Mouse (Mus musculus) ES-Bruce4 (cell line): ENCODE data around the gene Ankdd1b. TPM values are rescaled to one million over a fixed set of nuclear protein-coding genes. Genes with fewer than 3 reads are reported as not detected.

Experiments used
- H3K27ac ChIP-seq: 2 replicates; pipeline ENCODE4 v1.5.1; 2012; ENCODE audit warnings: low read length, inconsistent platforms; ENCODE audit not compliant: insufficient read depth
- H3K27me3 ChIP-seq: 2 replicates; pipeline ENCODE4 v1.6.1; 2012; ENCODE audit warnings: mild to moderate bottlenecking, low read length, inconsistent platforms; ENCODE audit not compliant: control insufficient read depth, poor library complexity, insufficient read depth, severe bottlenecking
- H3K36me3 ChIP-seq: 2 replicates; pipeline ENCODE4 v1.6.1; 2012; ENCODE audit warnings: inconsistent platforms, mild to moderate bottlenecking, low read length, moderate library complexity; ENCODE audit not compliant: control insufficient read depth, poor library complexity, insufficient read depth, severe bottlenecking
- H3K4me1 ChIP-seq: one replicate; pipeline ENCODE4 v1.8.1; 2011; ENCODE audit warnings: low read length; ENCODE audit not compliant: control insufficient read depth, insufficient read depth
- H3K4me3 ChIP-seq: 2 replicates; pipeline ENCODE4 v1.5.1; 2011; ENCODE audit warnings: low read depth, mild to moderate bottlenecking, low read length
- H3K9ac ChIP-seq: 2 replicates; pipeline ENCODE4 v1.6.1; 2012; ENCODE audit warnings: low read depth, mild to moderate bottlenecking, inconsistent platforms; ENCODE audit not compliant: poor library complexity, severe bottlenecking
- H3K9me3 ChIP-seq: replicated peaks from 2 replicates; pipeline ENCODE4 v1.6.1; 2012; ENCODE audit warnings: mild to moderate bottlenecking, low read length, inconsistent platforms; ENCODE audit not compliant: control insufficient read depth, poor library complexity, insufficient read depth, severe bottlenecking
- CTCF ChIP-seq: IDR thresholded peaks from one replicate; pipeline ENCODE4 v1.8.1; 2011; ENCODE audit warnings: low read depth, low read length
- EP300 ChIP-seq: IDR thresholded peaks from 2 replicates; pipeline ENCODE4 v1.6.1; 2011; ENCODE audit warnings: low read depth, low read length; ENCODE audit not compliant: insufficient read depth
- POLR2A ChIP-seq: IDR thresholded peaks from one replicate; pipeline ENCODE4 v1.8.1; 2011; ENCODE audit warnings: low read length; ENCODE audit not compliant: insufficient read depth
- polyA plus RNA-seq: library from polyadenylated mRNA; stranded (reverse); fragments of >200 nt; gene quantifications from 2 replicates; pipeline ENCODE4 v1.2.4, GENCODE M21; 2011; ENCODE audit warnings: low read depth; ENCODE audit not compliant: missing spikeins, insufficient read depth, insufficient read length

Gene Ankdd1b
- not detected in 2 replicates for polyA plus RNA-seq

DNA sequence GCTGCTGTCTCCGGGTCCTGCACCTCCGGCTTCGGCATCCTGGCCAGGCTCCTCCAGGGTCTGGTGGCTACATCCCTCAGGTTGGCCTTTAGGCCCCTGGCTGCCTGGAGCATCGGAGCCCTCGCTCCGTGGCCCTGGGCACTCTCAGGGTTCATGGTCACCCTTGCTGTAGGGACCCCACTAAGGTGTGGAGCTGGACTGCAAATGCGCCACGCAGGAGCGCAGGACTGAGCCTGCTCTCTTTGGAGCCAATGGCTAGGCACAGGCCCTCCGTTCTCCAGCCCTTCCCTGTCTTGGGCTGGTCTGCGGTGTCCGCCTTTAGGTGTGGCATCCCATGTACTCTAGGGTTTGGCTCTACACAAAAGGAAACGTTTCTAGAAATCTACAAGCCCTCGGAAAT, at the start of gene Ankdd1b:
Gene Ankdd1b (minus strand): TSS at position 242 of the 400 bp plus-strand sequence.
- Histone ChIP-seq H3K9me3 (no peaks in the 10 kb centered on the region), H3K27me3 (no peaks in the 10 kb centered on the region), H3K36me3 (no peaks in the 10 kb centered on the region), H3K4me3 (no peak within 1 kb of the TSS), H3K27ac (no peak within 1 kb of the TSS), H3K4me1 (no peaks in the 10 kb centered on the region), H3K9ac (no peak within 1 kb of the TSS)
- no peak for TF ChIP-seq EP300
- TF ChIP-seq CTCF: no peak
- TF ChIP-seq POLR2A: no peak

GRCm38 (mm10) chr13:96517335-96517734, 46.3 kb upstream of the Ankdd1b start:
- TF ChIP-seq EP300 (no peak), POLR2A (no peak), CTCF (no peak)
- Histone ChIP-seq H3K36me3 (peaks cover 11% of the 10 kb centered on the region), H3K4me1 (no peaks in the 10 kb centered on the region), H3K27me3 (no peaks in the 10 kb centered on the region), H3K4me3 (no peak overlapping the region), H3K9me3 (no peaks in the 10 kb centered on the region), H3K9ac (no peak overlapping the region), H3K27ac (no peak overlapping the region)

GRCm38 (mm10) chr13:96516249-96516648, 45.3 kb upstream of the Ankdd1b start:
- TF ChIP-seq POLR2A (no peak), CTCF (no peak), EP300 (no peak)
- Histone ChIP-seq H3K9ac (no peak overlapping the region), H3K27me3 (no peaks in the 10 kb centered on the region), H3K4me3 (no peak overlapping the region), H3K27ac (no peak overlapping the region), H3K36me3 (peaks cover 11% of the 10 kb centered on the region), H3K4me1 (no peaks in the 10 kb centered on the region), H3K9me3 (no peaks in the 10 kb centered on the region)

GRCm38 (mm10) chr13:96514154-96514942, 43.4 kb upstream of the Ankdd1b start:
- H3K27me3 ChIP-seq: no peaks in the 10 kb centered on the region
- H3K27ac ChIP-seq: no peak overlapping the region
- H3K4me1 ChIP-seq: no peaks in the 10 kb centered on the region
- TF ChIP-seq POLR2A (no peak), CTCF (no peak), EP300 (no peak)
- no peak overlapping the region for H3K4me3 ChIP-seq
- H3K36me3 ChIP-seq: peaks cover 11% of the 10 kb centered on the region
- H3K9ac ChIP-seq: no peak overlapping the region
- no peaks in the 10 kb centered on the region for H3K9me3 ChIP-seq

- Histone ChIP-seq H3K36me3 (peaks cover 15% of the 10 kb centered on the region), H3K9ac (no peak overlapping the region), H3K27me3 (no peaks in the 10 kb centered on the region), H3K27ac (no peak overlapping the region), H3K4me1 (no peaks in the 10 kb centered on the region), H3K9me3 (no peaks in the 10 kb centered on the region), H3K4me3 (no peak overlapping the region)
- TF ChIP-seq CTCF (no peak), EP300 (no peak), POLR2A (no peak)
Observed at GRCm38 (mm10) chr13:96511893-96512292, 40.9 kb upstream of the Ankdd1b start.

DNA sequence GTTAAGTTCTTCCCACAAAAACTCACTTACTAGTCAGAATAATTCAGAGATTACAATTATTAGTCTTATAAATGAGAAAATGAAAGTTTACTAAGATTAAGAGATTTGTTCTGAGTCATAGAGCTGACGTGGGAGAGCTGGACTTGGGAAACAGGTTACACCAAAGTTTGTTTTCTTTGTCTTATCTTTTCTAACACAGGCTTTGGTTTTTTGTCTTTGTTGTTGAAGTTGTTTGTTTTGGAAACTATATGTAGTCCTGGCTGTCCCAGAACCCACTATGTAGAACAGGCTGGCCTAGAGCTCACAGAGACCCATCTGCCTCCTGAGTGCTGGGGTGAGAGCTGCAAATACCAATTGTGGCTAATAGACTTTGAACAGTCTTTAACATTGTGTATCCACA, 40.3 kb upstream of the Ankdd1b start:
- TF ChIP-seq POLR2A: no peak
- no peak for TF ChIP-seq CTCF
- TF ChIP-seq EP300: no peak
- Histone ChIP-seq H3K27ac (no peak overlapping the region), H3K27me3 (no peaks in the 10 kb centered on the region), H3K4me3 (no peak overlapping the region), H3K9ac (no peak overlapping the region), H3K4me1 (no peaks in the 10 kb centered on the region), H3K36me3 (peaks cover 16% of the 10 kb centered on the region), H3K9me3 (no peaks in the 10 kb centered on the region)
